Mouse (Mus musculus) testis, adult 2 months (tissue): ENCODE measurements around the gene Nrip1. TPM values are rescaled to one million over a fixed set of nuclear protein-coding genes. Genes with fewer than 3 reads are reported as not detected.

Experiments used
- H3K27ac ChIP-seq: fragments of 200-500 bp; 2 replicates; pipeline ENCODE4 v1.5.1; 2012; ENCODE audit warnings: low read depth, low read length; ENCODE audit not compliant: control insufficient read depth, insufficient read depth
- H3K27me3 ChIP-seq: fragments of 200-500 bp; 2 replicates; pipeline ENCODE4 v1.6.1; 2012; ENCODE audit warnings: mild to moderate bottlenecking, low read length, moderate library complexity; ENCODE audit not compliant: control insufficient read depth, insufficient read depth
- H3K36me3 ChIP-seq: fragments of 200-500 bp; 2 replicates; pipeline ENCODE4 v1.6.1; 2012; ENCODE audit warnings: mild to moderate bottlenecking, low read length; ENCODE audit not compliant: control insufficient read depth, insufficient read depth
- H3K4me1 ChIP-seq: fragments of 200-500 bp; 2 replicates; pipeline ENCODE4 v1.6.1; 2012; ENCODE audit warnings: low read length; ENCODE audit not compliant: control insufficient read depth, insufficient read depth
- H3K4me3 ChIP-seq: fragments of 200-500 bp; 2 replicates; pipeline ENCODE4 v1.5.1; 2012; ENCODE audit warnings: low read depth, mild to moderate bottlenecking, low read length, moderate library complexity, mixed read lengths; ENCODE audit not compliant: control insufficient read depth
- CTCF ChIP-seq: fragments of 200-500 bp; IDR thresholded peaks from 2 replicates; pipeline ENCODE4 v1.5.1; 2012; ENCODE audit warnings: low read depth, mild to moderate bottlenecking, inconsistent platforms, low read length, moderate library complexity; ENCODE audit not compliant: control insufficient read depth, insufficient read depth, insufficient replicate concordance
- POLR2A ChIP-seq: fragments of 200-500 bp; IDR thresholded peaks from 2 replicates; pipeline ENCODE4 v1.6.1; 2012; ENCODE audit warnings: low read depth, mild to moderate bottlenecking, inconsistent platforms, low read length, moderate library complexity; ENCODE audit not compliant: control insufficient read depth
- polyA plus RNA-seq: library from polyadenylated mRNA; depleted of rRNA; stranded (reverse); fragments of >200 nt; gene quantifications from 2 replicates; pipeline ENCODE4 v1.2.3, GENCODE M21; 2012

The Nrip1 gene
- polyA plus RNA-seq, 1 experiment: 1.9 TPM

DNA sequence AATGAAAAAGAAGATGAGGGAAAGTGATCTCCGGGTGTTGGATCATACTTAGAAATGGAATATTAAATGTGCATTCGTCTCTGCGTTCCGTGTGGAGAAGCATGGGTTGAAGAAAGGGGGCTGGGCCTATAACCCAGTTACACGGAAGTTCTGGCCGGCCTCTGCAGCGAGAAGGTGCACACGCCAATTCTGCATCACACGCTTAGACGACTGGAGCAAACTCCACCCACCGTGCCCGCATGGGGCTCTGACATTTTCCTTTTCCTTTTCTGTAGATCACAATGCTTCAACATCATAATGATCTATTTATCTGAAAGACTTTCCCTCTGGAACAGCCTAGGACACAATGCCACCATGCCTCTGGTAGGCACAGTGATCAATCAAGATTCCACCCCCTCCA lies 16.5 kb downstream of the Nrip1 start:
- H3K4me1 ChIP-seq: peaks cover 3% of the 10 kb centered on the region; the same call in 1 of the 2 replicates
- H3K4me3 ChIP-seq: no peak overlapping the region
- no peaks in the 10 kb centered on the region for H3K27me3 ChIP-seq
- H3K27ac ChIP-seq: no peak overlapping the region
- TF ChIP-seq POLR2A (no peak), CTCF (no peak)
- H3K36me3 ChIP-seq: no peaks in the 10 kb centered on the region

DNA sequence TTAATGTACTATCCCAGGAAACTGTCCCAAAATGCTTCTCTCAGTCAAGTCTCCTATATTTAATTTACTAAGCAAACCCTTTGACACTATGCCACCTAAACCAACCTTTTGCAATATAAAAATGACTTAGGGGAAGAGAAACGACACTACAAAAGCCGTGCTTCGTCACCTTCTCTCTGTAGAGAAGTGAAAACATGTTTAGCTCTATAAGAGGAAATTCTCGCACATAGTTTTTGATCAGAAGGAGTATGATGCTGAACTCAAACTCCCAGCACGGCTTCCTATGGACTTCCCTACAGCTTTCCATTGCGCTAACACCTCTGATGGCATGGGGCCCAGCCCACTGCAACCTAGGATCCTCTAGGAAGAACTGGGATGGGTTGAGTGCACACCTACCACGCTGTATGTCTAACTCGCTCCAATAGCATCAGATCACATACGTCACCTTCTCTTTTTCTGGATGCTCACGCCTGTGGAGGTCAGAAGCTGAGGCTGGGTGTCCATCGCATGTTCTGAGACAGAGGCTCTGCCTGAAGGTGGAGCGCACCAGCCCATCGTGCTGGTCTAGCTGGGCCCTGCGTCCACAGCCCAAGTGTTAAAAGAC lies 17.6 kb downstream of the Nrip1 start:
- Histone ChIP-seq H3K4me3 (no peak overlapping the region), H3K36me3 (no peaks in the 10 kb centered on the region), H3K27ac (no peak overlapping the region), H3K4me1 (peaks cover 3% of the 10 kb centered on the region; the same call in 1 of the 2 replicates), H3K27me3 (no peaks in the 10 kb centered on the region)
- TF ChIP-seq CTCF (no peak), POLR2A (no peak)

DNA sequence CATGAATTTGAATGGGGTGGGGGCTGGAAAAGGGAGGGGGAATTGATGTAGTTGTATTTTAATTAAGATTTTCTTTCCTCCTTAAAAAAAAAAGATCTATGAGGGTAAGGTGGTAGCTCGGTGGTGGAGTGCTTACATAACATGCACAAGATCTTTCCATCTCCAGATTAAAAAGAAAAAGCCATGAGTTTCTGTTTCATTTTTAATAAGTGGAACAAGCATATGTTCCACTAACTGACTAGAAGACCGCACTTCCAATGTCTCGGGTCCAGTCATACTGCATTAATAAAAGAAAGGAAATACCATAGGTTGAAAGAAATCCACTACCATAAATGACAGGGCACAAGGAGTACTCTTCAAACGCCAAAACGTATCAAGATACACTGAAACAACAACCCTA lies 18.4 kb downstream of the Nrip1 start:
- TF ChIP-seq POLR2A (no peak), CTCF (no peak)
- Histone ChIP-seq H3K4me1 (peaks cover 3% of the 10 kb centered on the region; the same call in 1 of the 2 replicates), H3K36me3 (no peaks in the 10 kb centered on the region), H3K27me3 (no peaks in the 10 kb centered on the region), H3K27ac (no peak overlapping the region), H3K4me3 (no peak overlapping the region)

- Histone ChIP-seq H3K27ac (no peak overlapping the region), H3K27me3 (no peaks in the 10 kb centered on the region), H3K36me3 (no peaks in the 10 kb centered on the region), H3K4me3 (no peak overlapping the region), H3K4me1 (peaks cover 3% of the 10 kb centered on the region; the same call in 1 of the 2 replicates)
- no peak for TF ChIP-seq CTCF
- TF ChIP-seq POLR2A: no peak
These were observed 18.8 kb downstream of the Nrip1 start for GRCm38 (mm10) chr16:76354841-76355240.

- Histone ChIP-seq H3K36me3 (no peaks in the 10 kb centered on the region), H3K4me3 (no peak overlapping the region), H3K27me3 (no peaks in the 10 kb centered on the region), H3K27ac (no peak overlapping the region), H3K4me1 (peaks cover 3% of the 10 kb centered on the region; the same call in 1 of the 2 replicates)
- no peak for TF ChIP-seq POLR2A
- TF ChIP-seq CTCF: no peak
These were observed 19.3 kb downstream of the Nrip1 start for GRCm38 (mm10) chr16:76354289-76354688.

GRCm38 (mm10) chr16:76350922-76351321 lies 22.7 kb downstream of the Nrip1 start:
- H3K36me3 ChIP-seq: no peaks in the 10 kb centered on the region

GRCm38 (mm10) chr16:76349053-76349452 lies 24.6 kb downstream of the Nrip1 start:
- no peaks in the 10 kb centered on the region for H3K36me3 ChIP-seq
- no peak for TF ChIP-seq CTCF
- TF ChIP-seq POLR2A: no peak
- H3K4me1 ChIP-seq: no peaks in the 10 kb centered on the region
- no peak overlapping the region for H3K27ac ChIP-seq
- no peak overlapping the region for H3K4me3 ChIP-seq
- no peaks in the 10 kb centered on the region for H3K27me3 ChIP-seq

More at GRCm38 (mm10) chr16:76350922-76351321, 22.7 kb downstream of the Nrip1 start:
- Histone ChIP-seq H3K27ac (no peak overlapping the region), H3K4me1 (no peaks in the 10 kb centered on the region), H3K4me3 (no peak overlapping the region), H3K27me3 (no peaks in the 10 kb centered on the region)
- TF ChIP-seq CTCF (no peak), POLR2A (no peak)
